Mouse (Mus musculus) heart, postnatal 10 days (tissue): ENCODE measurements at regions not wholly inside any gene's neighbourhood (a gene's known extent, or its start where the extent isn't known, plus 50 kb on each side); places are given as distances from the start of the nearest gene placed in this dataset.

Experiments
- DNase-seq, 2 experiments: peaks; one replicate each; pipeline ENCODE4 v3.0.0; 2021
- intact Hi-C: fragments of 180-260 bp; cut with DNase I; formaldehyde crosslinking; loops from one replicate; pipeline ENCODE4 v1.15.1; 2025

DNA sequence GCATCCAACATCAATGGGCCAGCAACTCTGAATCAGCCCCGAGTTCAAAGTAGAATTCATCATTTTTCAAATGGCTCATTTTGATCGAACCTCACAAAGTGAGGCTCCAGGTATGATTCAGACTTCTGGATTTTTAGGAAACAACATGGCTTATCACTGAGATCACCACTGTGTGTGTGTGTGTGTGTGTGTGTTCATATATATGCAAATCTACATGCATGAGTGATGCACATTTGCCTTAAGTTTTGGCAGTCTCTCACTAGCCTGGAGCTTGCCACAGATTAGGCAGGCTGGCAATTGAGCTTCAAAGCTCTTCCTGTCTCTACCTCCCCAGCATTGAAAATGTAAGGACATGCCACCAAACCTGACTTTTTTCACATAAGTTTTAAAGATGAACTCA is 195.1 kb upstream of the Mindy3 start:
- intact Hi-C loops: no loop called here
- no peak for DNase-seq

DNA sequence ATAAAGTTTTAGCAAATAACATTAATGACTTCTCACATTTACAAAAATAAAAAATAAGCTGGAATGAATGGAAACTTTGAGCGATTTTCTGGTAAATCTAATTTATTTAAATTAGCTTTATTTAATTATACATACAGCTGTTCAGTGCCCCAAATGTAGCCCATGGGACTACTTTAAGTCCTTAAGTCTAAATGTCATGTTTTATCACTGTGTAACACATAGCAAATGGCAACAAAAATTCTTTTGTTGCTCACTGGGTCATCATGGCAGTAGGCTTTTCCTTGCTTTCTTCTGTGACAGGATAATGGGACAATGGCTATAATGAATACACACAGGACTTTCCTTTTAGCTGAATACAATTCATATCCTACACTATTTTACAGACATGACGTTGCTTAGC is 194.6 kb upstream of the Mindy3 start:
- DNase-seq: no peak
- intact Hi-C loops: no loop called here

DNA sequence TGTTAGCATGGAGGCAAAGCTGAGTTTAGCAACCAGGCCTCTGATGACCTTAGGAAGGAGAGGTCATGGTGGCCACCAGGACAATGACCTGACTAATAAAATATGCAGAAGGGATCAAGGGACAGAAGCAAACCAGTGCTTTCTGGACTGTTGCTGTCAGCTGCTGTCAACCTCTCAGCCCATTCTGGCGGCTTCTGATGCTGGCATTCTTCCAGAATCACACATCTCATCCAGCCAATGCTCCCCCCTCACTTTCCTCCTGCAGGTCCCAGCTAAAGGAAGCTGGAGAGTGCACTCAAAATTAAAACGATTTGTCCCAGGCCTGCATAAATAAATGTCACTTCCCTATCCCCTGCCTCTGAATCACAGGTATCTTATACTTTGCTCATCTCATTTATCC is 163.3 kb upstream of the Mindy3 start:
- peak; percentile 14 to 21 for DNase-seq
- intact Hi-C loops: no loop called here

DNA sequence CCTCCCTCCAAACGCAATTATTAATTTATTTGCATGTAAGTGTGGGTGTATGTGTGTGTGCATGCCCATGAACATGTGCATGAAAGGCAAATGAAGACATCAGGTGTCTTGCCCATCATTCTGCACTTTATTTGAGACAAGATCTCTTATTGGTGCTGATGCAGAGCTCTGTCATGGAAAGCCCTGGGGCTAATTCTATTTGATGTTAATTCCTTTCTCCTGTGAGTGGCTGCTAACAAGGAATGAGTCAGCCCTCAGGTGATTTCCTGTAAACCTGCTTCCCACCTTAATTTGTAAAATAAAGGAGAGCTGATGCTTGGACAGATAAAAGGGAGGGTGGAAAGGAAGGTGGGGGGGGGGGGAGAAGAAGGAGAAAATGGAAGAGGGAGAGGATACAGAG is 138.5 kb upstream of the Mindy3 start:
- intact Hi-C loops: no loop called here
- DNase-seq: no peak

DNA sequence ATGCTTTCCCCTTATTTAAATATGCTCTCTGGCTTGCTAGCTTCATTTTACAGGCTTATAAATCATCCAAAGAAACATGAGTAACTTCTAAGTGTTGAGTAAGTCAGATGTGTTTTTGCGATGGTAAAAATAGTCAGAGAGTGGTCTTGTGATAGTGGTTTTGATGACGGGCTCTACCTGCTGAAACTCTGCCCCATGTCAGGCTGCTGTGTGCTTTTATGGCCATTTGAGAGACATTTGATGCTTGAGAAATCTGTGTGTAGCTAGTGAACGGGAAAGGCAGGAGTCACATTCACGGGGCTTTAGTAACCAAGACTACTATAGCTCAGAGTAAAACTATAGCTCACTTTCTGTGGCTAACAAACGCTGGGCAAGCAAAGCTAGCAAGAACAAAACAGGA is 103.1 kb upstream of the Mindy3 start:
- intact Hi-C loops: no loop called here

DNA sequence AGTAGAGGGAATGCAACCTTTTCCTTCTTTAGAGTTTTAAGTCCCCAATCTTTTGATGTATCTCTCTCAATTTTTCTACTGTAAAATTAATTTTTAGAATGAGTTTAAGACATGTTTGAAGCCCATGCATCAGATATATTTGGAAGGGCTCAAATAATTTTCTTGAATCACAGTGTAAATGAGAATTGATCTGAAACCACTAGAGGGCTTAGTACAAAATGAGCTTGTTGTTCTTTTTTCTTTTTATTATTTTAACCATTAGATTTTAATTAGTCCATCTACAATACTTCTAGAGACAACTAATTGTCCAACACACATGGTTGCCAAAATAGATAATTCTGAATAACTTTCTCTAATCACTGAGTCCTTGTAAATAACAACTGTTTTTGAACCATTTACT is 102.5 kb upstream of the Mindy3 start:
- intact Hi-C loops: no loop called here
- no peak for DNase-seq

More for the DNA sequence above, 103.1 kb upstream of the Mindy3 start:
- no peak for DNase-seq

DNA sequence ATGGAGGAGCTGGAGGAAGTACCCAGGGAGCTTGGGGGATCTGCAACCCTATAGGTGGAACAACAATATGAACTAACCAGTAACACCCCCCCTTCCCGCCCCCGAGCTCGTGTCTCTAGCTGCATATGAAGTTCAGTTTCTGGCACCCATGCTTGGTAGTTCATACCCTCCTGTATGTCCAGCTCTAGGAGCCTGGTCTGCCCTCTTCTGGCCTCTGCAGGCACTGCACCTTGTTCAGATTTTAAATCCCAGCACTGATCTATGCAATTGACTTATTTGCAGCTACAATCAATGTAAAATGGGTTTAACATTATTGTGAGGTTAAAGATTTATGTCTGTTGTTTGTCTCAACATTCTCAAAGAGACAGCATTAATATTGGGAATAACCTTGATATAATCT is 73.1 kb upstream of the Mindy3 start:
- intact Hi-C loops: no loop called here
- peak in 1 of 2 experiments; percentile 4 for DNase-seq

DNA sequence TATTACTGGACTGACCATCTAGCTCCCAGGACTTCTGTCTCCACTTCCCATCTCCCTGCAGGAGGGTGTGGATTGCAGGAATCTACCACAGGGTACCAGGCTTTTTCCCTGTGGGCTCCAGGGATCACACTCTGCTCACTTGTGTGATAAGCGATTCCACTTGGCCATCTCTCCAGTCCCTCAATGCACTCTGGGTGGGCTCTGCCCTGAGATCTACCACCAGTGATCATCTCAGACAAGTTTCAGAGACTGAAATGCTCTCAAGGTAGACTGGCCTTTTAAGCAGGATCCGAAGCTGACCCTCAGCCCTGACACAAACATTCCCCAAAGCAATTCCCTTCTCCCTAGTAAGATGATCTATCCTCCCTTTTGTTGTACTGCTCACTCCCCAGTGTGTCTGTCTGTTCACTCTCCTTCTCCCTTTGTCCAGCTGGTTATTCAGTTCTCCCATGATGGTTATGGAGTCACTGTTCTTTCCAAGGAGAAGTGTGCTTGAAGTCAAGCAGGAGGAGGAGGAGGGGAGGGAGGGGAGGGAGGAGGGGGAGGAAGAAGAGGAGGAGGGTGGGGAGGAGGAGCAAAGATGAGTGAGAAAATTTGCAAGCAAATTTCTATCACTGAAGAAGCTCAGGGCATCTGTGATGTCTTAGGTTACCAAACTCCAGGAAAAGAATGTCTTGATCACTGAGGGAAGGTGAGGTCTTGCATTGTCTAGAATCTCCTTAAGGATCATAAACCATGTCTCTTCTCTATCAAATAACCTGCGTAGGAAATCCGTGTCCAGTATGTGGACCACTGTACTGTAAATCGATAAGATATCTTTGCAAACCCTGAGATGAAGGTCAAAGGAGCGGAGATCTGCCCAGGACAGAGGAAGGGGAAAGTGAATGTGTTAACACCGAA is 50.4 kb upstream of the Mindy3 start:
- no peak for DNase-seq
- intact Hi-C loops: no loop called here
